Mouse (Mus musculus): ENCODE measurements around the gene Htr3b. TPM values are rescaled to one million over a fixed set of nuclear protein-coding genes. Genes with fewer than 3 reads are reported as not detected.

Gene Htr3b
- polyA plus RNA-seq, 1 experiment = not detected

GRCm38 (mm10) chr9:48894755-48895154, 70.0 kb downstream of the Htr3b start:
- Histone ChIP-seq H3K36me3 (replicated peaks; ENCODE audit: low read length) (no peaks in the 10 kb centered on the region), H3K9me3 (no peaks in the 10 kb centered on the region), H3K4me1 (peaks cover 2% of the 10 kb centered on the region; the same call in 1 of the 2 replicates), H3K4me3 (replicated peaks) (no peak overlapping the region), H3K27me3 (replicated peaks) (peaks cover 46% of the 10 kb centered on the region)
- TF ChIP-seq FLI1 (IDR thresholded peaks at IDR 0.05; ENCODE audit: low read length) (no peak), GATA1 (IDR thresholded peaks at IDR 0.05; ENCODE audit: borderline replicate concordance, low read length) (no peak)

- Histone ChIP-seq H3K4me3 (replicated peaks) (no peak overlapping the region), H3K36me3 (replicated peaks; ENCODE audit: low read length) (no peaks in the 10 kb centered on the region), H3K9me3 (no peaks in the 10 kb centered on the region), H3K27me3 (replicated peaks) (peaks cover 45% of the 10 kb centered on the region), H3K4me1 (peaks cover 2% of the 10 kb centered on the region; the same call in 1 of the 2 replicates)
- no peak for TF ChIP-seq FLI1 (IDR thresholded peaks at IDR 0.05; ENCODE audit: low read length)
- no peak for TF ChIP-seq GATA1 (IDR thresholded peaks at IDR 0.05; ENCODE audit: borderline replicate concordance, low read length)
Measured at GRCm38 (mm10) chr9:48893986-48894385, 70.8 kb downstream of the Htr3b start.

GRCm38 (mm10) chr9:48889093-48889492, 75.7 kb downstream of the Htr3b start:
- H3K27me3 ChIP-seq (replicated peaks) = peaks cover 37% of the 10 kb centered on the region
- H3K4me3 ChIP-seq (replicated peaks) = no peak overlapping the region

More at GRCm38 (mm10) chr9:48889093-48889492, 75.7 kb downstream of the Htr3b start:
- no peaks in the 10 kb centered on the region for H3K36me3 ChIP-seq (replicated peaks; ENCODE audit: low read length)
- H3K4me1 ChIP-seq = peaks cover 2% of the 10 kb centered on the region; the same call in 1 of the 2 replicates
- no peak for TF ChIP-seq GATA1 (IDR thresholded peaks at IDR 0.05; ENCODE audit: borderline replicate concordance, low read length)
- no peak for TF ChIP-seq FLI1 (IDR thresholded peaks at IDR 0.05; ENCODE audit: low read length)
- H3K9me3 ChIP-seq = peaks cover 7% of the 10 kb centered on the region

Other genes starting within 250 kb of the Htr3b start
- gene Zbtb16, start 128.8 kb downstream of the Htr3b start, polyA plus RNA-seq (2012; ENCODE audit: insufficient read depth, low replicate concordance) = 1.00 and 1.8 TPM in 2 replicates
- gene Htr3a, start 53.9 kb downstream of the Htr3b start, polyA plus RNA-seq (2012; ENCODE audit: insufficient read depth, low replicate concordance) = not detected in 2 replicates
- gene Usp28, start 20.4 kb upstream of the Htr3b start, polyA plus RNA-seq (2012; ENCODE audit: insufficient read depth, low replicate concordance) = 0.96 TPM in 1 of 2 replicates, not detected in the other
- gene Zw10, start 90.6 kb upstream of the Htr3b start, polyA plus RNA-seq (2012; ENCODE audit: insufficient read depth, low replicate concordance) = 1.1 TPM in 1 of 2 replicates, not detected in the other
- not detected in 2 replicates for gene Tmprss5, start 116.3 kb upstream of the Htr3b start, polyA plus RNA-seq (2012; ENCODE audit: insufficient read depth, low replicate concordance)

Data from megakaryocyte, embryonic 14.5 days (primary cell).